Mouse (Mus musculus): ENCODE measurements around the gene Slc7a10.

DNA sequence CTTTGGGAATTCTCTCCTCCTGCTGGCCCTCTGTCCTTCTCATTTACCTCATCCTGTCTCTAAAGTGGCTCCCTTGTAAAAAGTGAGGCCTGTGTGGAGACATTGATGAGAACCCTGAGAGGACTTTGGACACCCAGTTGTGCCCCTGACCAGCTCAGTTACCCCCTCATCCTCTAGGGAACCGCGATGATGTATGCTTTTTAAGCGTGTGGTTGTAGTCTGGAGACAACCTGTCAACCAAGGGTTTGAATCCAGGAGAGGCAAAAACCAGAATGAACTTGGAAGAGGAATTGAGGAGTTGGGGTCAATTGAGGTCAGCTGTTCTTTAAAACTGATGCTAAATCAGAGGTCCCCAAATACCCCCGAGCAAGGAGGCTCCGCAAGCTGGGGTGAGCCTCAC, 29.5 kb downstream of the Slc7a10 start:
- TF ChIP-seq POLR2A (IDR thresholded peaks at IDR 0.05; ENCODE audit: control insufficient read depth in 1 of 2, insufficient read depth in 1 of 2, low read depth in 1 of 2, low read length in 2 of 2, poor library complexity in 1 of 2) (no peak), BHLHE40 (IDR thresholded peaks at IDR 0.05; ENCODE audit: borderline replicate concordance, low read depth, low read length) (no peak), RAD21 (IDR thresholded peaks at IDR 0.05; ENCODE audit: low read depth, low read length) (no peak), NRF1 (IDR thresholded peaks at IDR 0.05; ENCODE audit: insufficient read depth, low read depth, low read length, poor library complexity, severe bottlenecking) (no peak), EP300 (IDR thresholded peaks at IDR 0.05; ENCODE audit: low read depth in 1 of 2, low read length in 2 of 2) (no peak), CTCF (IDR thresholded peaks at IDR 0.05 in 2 of 3, conservative IDR thresholded peaks at IDR 0.05 in 1 of 3; ENCODE audit: control insufficient read depth in 1 of 3, insufficient read depth in 1 of 3, low read depth in 2 of 3, low read length in 3 of 3, poor library complexity in 1 of 3, severe bottlenecking in 1 of 3) (no peak), JUND (IDR thresholded peaks at IDR 0.05; ENCODE audit: low read depth, low read length) (no peak), MXI1 (IDR thresholded peaks at IDR 0.05; ENCODE audit: low read depth, low read length) (no peak), E2F4 (IDR thresholded peaks at IDR 0.05; ENCODE audit: borderline replicate concordance, low read depth, low read length) (no peak), CHD2 (IDR thresholded peaks at IDR 0.05; ENCODE audit: low read length) (no peak), POLR2AphosphoS2 (IDR thresholded peaks at IDR 0.05; ENCODE audit: low read length) (no peak), USF2 (IDR thresholded peaks at IDR 0.05; ENCODE audit: borderline replicate concordance in 1 of 2, insufficient read depth in 1 of 2, low read depth in 1 of 2, low read length in 2 of 2) (no peak), MAX (IDR thresholded peaks at IDR 0.05; ENCODE audit: low read length) (no peak)

All from MEL (cell line).